ENCODE assay signal across 1 mouse cellular context in genomic region chr15:99664600-99665451, GRCm38 (mm10).
TF ChIP-seq lines count a peak whose summit lies in the region.

No protein-coding gene starts in this region.

TF ChIP-seq in MEL, 35 proteins besides CTCF, POLR2A, EP300 and RAD21:
- TF ChIP-seq POLR2AphosphoS2 (IDR thresholded peaks at IDR 0.05; ENCODE audit: low read length) = peak; percentile 43; the same call in 1 of the 2 replicates
- TF ChIP-seq MXI1 (IDR thresholded peaks at IDR 0.05; ENCODE audit: low read depth, low read length) = no peak
- peak; percentile 97 for TF ChIP-seq ETS1 (IDR thresholded peaks at IDR 0.05; ENCODE audit: low read depth, low read length)
- no peak for TF ChIP-seq UBTF (IDR thresholded peaks at IDR 0.05; ENCODE audit: borderline replicate concordance, insufficient read depth, low read depth, low read length)
- TF ChIP-seq TBP (IDR thresholded peaks at IDR 0.05; ENCODE audit: low read depth, low read length) = no peak
- no peak; the same call in 1 of the 2 replicates for TF ChIP-seq GABPA (IDR thresholded peaks at IDR 0.05; ENCODE audit: low read depth, low read length)
- no peak; the same call in 1 of the 2 replicates for TF ChIP-seq JUND (IDR thresholded peaks at IDR 0.05; ENCODE audit: low read depth, low read length)
- peak; percentile 91; the same call in 1 of the 2 replicates for TF ChIP-seq MAFK (IDR thresholded peaks at IDR 0.05; ENCODE audit: borderline replicate concordance, low read depth, low read length)
- peak; percentile 98 for TF ChIP-seq GATA1 (IDR thresholded peaks at IDR 0.05; ENCODE audit: low read depth, low read length)
- peak; percentile 87 for TF ChIP-seq BHLHE40 (IDR thresholded peaks at IDR 0.05; ENCODE audit: borderline replicate concordance, low read depth, low read length)
- TF ChIP-seq NELFE (IDR thresholded peaks at IDR 0.05; ENCODE audit: low read depth, low read length) = peak; percentile 29; the same call in 1 of the 2 replicates
- TF ChIP-seq HCFC1 (IDR thresholded peaks at IDR 0.05; ENCODE audit: low read depth, low read length) = peak; percentile 70
- no peak for TF ChIP-seq USF2 (IDR thresholded peaks at IDR 0.05; ENCODE audit: borderline replicate concordance in 1 of 2, insufficient read depth in 1 of 2, low read depth in 1 of 2, low read length in 2 of 2)
- TF ChIP-seq ZKSCAN1 (IDR thresholded peaks at IDR 0.05; ENCODE audit: low read depth, low read length) = no peak; the same call in 1 of the 2 replicates
- peak; percentile 100 for TF ChIP-seq MAZ (IDR thresholded peaks at IDR 0.05; ENCODE audit: low read depth, low read length)
- TF ChIP-seq TAL1 (IDR thresholded peaks at IDR 0.05; ENCODE audit: low read length) = peak; percentile 100
- no peak; the same call in 1 of the 2 replicates for TF ChIP-seq NRF1 (IDR thresholded peaks at IDR 0.05; ENCODE audit: insufficient read depth, low read depth, low read length, poor library complexity, severe bottlenecking)
- TF ChIP-seq KAT2A (conservative IDR thresholded peaks at IDR 0.05; ENCODE audit: low read depth, low read length) = no peak
- peak; percentile 28 for TF ChIP-seq ELF1 (IDR thresholded peaks at IDR 0.05; ENCODE audit: low read depth, low read length)
- peak; percentile 5; the same call in 1 of the 2 replicates for TF ChIP-seq SMC3 (IDR thresholded peaks at IDR 0.05; ENCODE audit: low read depth, low read length)
- TF ChIP-seq ZC3H11A (IDR thresholded peaks at IDR 0.05; ENCODE audit: low read depth, low read length) = no peak
- TF ChIP-seq E2F4 (IDR thresholded peaks at IDR 0.05; ENCODE audit: borderline replicate concordance, low read depth, low read length) = no peak
- peak; percentile 100 for TF ChIP-seq TCF12 (IDR thresholded peaks at IDR 0.05; ENCODE audit: low read depth, low read length)
- TF ChIP-seq MAX (IDR thresholded peaks at IDR 0.05; ENCODE audit: low read length) = no peak
- TF ChIP-seq MYC (IDR thresholded peaks at IDR 0.05; ENCODE audit: low read depth, low read length) = 0 out of 2 replicates have a peak, but pooled peaks have one; percentile 8
- no peak for TF ChIP-seq USF1 (IDR thresholded peaks at IDR 0.05; ENCODE audit: low read depth, low read length)
- TF ChIP-seq POLR2AphosphoS5 (IDR thresholded peaks at IDR 0.05; ENCODE audit: borderline replicate concordance, low read depth, low read length) = no peak
- TF ChIP-seq SIN3A (IDR thresholded peaks at IDR 0.05; ENCODE audit: low read length) = peak; percentile 92
- no peak for TF ChIP-seq CHD2 (IDR thresholded peaks at IDR 0.05; ENCODE audit: low read length)
- no peak for TF ChIP-seq CHD1 (IDR thresholded peaks at IDR 0.05; ENCODE audit: low read depth, low read length)
- peak; percentile 100 for TF ChIP-seq RCOR1 (IDR thresholded peaks at IDR 0.05; ENCODE audit: low read depth, low read length)
- no peak; the same call in 1 of the 2 replicates for TF ChIP-seq ZNF384 (IDR thresholded peaks at IDR 0.05; ENCODE audit: low read depth, low read length)
- peak; percentile 61 for TF ChIP-seq MYB (IDR thresholded peaks at IDR 0.05; ENCODE audit: low read depth, low read length)
- no peak for TF ChIP-seq ZMIZ1 (IDR thresholded peaks at IDR 0.05; ENCODE audit: low read depth, low read length)
- 0 out of 2 replicates have a peak, but pooled peaks have one; percentile 48 for TF ChIP-seq MEF2A (IDR thresholded peaks at IDR 0.05; ENCODE audit: extremely low read depth, insufficient replicate concordance, low read depth, low read length, poor library complexity, severe bottlenecking)
